Mouse (Mus musculus) heart, embryonic 15.5 days (tissue): Measurements from ENCODE around the gene Stk38. TPM values are rescaled to one million over a fixed set of nuclear protein-coding genes. Genes with fewer than 3 reads are reported as not detected.
A peak's percentile ranks its signal among the peaks of the same experiment; 100 is the strongest.

Experiments used
- ATAC-seq: fragments of 200-750 bp; cut with Nextera tagmentation; replicated peaks from 2 replicates; pipeline ENCODE4 v1.8.0; 2017; ENCODE audit warnings: low read depth, moderate TSS enrichment; ENCODE audit not compliant: insufficient number of reproducible peaks, insufficient read depth, low FRiP score
- H3K27ac ChIP-seq: fragments of 300-500 bp; sonication (generic); 2 replicates; pipeline ENCODE4 v1.5.1; 2015; ENCODE audit warnings: mild to moderate bottlenecking, inconsistent platforms
- H3K27me3 ChIP-seq: fragments of 300-500 bp; sonication (generic); 2 replicates; pipeline ENCODE4 v1.6.1; 2015; ENCODE audit warnings: inconsistent platforms
- H3K36me3 ChIP-seq: fragments of 300-500 bp; sonication (generic); 2 replicates; pipeline ENCODE4 v1.6.1; 2015; ENCODE audit warnings: mild to moderate bottlenecking, inconsistent platforms
- H3K4me1 ChIP-seq: fragments of 300-500 bp; sonication (generic); replicated peaks from 2 replicates; pipeline ENCODE4 v1.6.1; 2015; ENCODE audit warnings: inconsistent platforms
- H3K4me2 ChIP-seq: fragments of 300-500 bp; sonication (generic); 2 replicates; pipeline ENCODE4 v1.6.1; 2015; ENCODE audit warnings: inconsistent platforms, mild to moderate bottlenecking, moderate library complexity
- H3K4me3 ChIP-seq: fragments of 300-500 bp; sonication (generic); 2 replicates; pipeline ENCODE4 v1.5.1; 2015; ENCODE audit warnings: mild to moderate bottlenecking, inconsistent platforms
- H3K9ac ChIP-seq: fragments of 300-500 bp; sonication (generic); 2 replicates; pipeline ENCODE4 v1.6.1; 2015; ENCODE audit warnings: mild to moderate bottlenecking, inconsistent platforms
- H3K9me3 ChIP-seq: fragments of 300-500 bp; sonication (generic); replicated peaks from 2 replicates; pipeline ENCODE4 v1.6.1; 2016; ENCODE audit warnings: inconsistent platforms
- WGBS: fragments of 180-500 bp; shearing (Covaris S2); methylation state at CpG from one replicate; pipeline ENCODE4 v1.1.7; 2015; ENCODE audit warnings: mixed read lengths; 5-methylcytosine and 5-hydroxymethylcytosine counted together
- polyA plus RNA-seq: library from polyadenylated mRNA; unstranded; fragments of >200 nt; fragmentation: Nextera tagmentation; extraction: Ambion mirVana; gene quantifications from 2 replicates; pipeline ENCODE4 v1.2.1, GENCODE M21; 2015

The Stk38 gene
- polyA plus RNA-seq, 1 experiment from 2014 or later, result 73.6 TPM

DNA sequence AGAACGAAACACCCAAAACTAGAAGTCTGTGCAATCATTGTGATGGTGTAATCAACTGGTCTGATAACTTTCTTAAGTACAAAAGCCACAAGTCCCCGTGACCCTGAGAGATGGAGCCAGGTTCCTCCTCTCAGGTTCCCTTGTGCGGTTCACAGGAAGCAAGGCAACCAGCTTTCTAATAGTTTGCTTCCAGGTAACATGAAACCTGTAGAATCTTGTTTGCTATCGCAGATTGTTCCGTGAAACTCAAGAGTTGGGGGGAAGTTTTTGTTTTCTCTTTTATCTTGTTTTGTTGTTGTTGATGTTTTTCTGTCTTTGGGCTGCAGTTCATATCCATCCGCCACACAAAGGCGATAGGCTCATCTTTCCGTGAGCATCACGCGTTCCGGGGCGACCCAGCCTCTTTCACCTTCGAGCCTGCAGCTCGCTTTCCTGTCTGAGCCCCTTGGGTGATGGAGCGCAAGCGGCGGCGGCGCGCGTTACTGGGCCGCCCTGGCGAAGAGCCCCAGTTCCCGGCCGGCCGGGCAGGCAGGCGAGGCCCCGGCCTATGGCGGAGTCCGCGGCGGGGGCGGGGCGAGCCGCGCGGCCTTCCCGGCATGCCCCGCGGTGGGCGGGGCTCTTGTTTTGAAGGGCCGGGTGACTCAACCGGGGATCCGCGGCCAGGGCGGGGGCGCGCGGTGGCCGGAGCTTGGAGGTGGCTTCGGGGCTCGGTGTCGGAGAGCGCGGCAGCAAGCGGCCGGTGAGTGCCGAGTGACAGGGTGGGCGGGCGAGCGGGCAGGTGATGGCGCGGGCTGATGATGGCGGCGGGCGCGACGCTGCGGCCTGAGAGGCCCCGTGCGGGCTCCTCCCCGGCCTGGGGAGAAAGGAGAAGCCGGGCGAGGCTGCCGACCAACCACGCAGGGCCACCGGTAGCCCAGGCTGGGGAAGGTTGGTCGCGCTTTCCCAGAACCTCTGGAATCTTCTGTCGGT lies 55.7 kb downstream of the Stk38 start, which contains the start of gene Kctd20:
Gene Kctd20 (plus strand): TSS at position 120 of the 969 bp plus-strand sequence.
- H3K4me2 ChIP-seq, result peak within 1 kb of the TSS; percentile 74
- H3K4me3 ChIP-seq, result peak within 1 kb of the TSS; percentile 89
- 1% methylated on average over 77 of the region's 80 CpGs for WGBS
- peak; percentile 92 for ATAC-seq
- peak within 1 kb of the TSS; percentile 98 for H3K27ac ChIP-seq
- H3K4me1 ChIP-seq, result peaks cover 20% of the 10 kb centered on the region
- H3K9ac ChIP-seq, result peak within 1 kb of the TSS; percentile 89
- H3K36me3 ChIP-seq, result no peaks in the 10 kb centered on the region
- H3K27me3 ChIP-seq, result no peaks in the 10 kb centered on the region
- H3K9me3 ChIP-seq, result no peaks in the 10 kb centered on the region

DNA sequence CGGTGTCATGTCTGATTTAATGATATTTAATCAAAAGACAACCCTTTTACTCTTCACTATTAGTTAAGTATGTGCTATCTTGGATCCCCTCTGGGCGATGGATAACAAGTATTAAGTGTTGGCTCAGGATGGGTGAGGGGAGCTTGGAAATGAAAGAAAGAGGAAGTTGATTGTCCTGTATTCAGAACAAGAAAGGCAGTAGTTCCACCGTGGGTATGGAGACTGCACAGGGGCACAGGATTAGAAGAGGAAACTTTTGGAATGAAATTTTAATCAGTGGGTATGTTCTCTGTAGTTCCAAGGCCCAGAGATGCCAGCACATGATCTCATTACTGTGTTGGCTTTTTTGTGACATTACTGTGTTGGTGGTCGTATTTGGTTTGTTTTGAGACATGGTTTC lies 57.0 kb downstream of the Stk38 start:
- 67% methylated on average over 4 of the region's 4 CpGs for WGBS
- ATAC-seq, result no peak
- Histone ChIP-seq H3K9ac (no peak overlapping the region), H3K4me3 (no peak overlapping the region), H3K9me3 (no peaks in the 10 kb centered on the region), H3K36me3 (no peaks in the 10 kb centered on the region), H3K27ac (no peak overlapping the region), H3K27me3 (no peaks in the 10 kb centered on the region), H3K4me1 (peaks cover 20% of the 10 kb centered on the region), H3K4me2 (no peak overlapping the region)

DNA sequence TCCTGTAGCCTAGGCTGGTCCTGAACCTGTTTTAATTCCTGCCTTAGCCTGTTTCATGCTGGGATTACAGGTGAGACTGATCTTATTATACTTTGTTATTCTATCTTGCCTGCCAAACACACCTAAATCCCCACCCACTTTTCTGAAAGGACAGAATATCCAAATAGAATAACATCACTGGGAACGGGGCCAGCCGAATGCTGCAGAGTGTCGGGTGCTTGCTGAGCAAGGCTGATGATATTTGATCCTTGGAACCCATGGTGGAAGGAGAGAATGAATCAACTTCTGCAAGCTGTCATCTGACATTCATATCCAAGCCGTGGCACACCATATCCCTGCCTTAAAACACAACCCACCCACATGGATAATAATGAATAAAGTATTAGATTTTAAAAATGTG lies 59.1 kb downstream of the Stk38 start:
- WGBS, result 49% methylated on average over 4 of the region's 4 CpGs
- no peak for ATAC-seq
- no peak overlapping the region for H3K9ac ChIP-seq
- peaks cover 13% of the 10 kb centered on the region for H3K4me1 ChIP-seq
- H3K4me2 ChIP-seq, result no peak overlapping the region
- H3K27me3 ChIP-seq, result no peaks in the 10 kb centered on the region
- no peaks in the 10 kb centered on the region for H3K36me3 ChIP-seq
- H3K4me3 ChIP-seq, result no peak overlapping the region
- no peaks in the 10 kb centered on the region for H3K9me3 ChIP-seq
- H3K27ac ChIP-seq, result no peak overlapping the region

DNA sequence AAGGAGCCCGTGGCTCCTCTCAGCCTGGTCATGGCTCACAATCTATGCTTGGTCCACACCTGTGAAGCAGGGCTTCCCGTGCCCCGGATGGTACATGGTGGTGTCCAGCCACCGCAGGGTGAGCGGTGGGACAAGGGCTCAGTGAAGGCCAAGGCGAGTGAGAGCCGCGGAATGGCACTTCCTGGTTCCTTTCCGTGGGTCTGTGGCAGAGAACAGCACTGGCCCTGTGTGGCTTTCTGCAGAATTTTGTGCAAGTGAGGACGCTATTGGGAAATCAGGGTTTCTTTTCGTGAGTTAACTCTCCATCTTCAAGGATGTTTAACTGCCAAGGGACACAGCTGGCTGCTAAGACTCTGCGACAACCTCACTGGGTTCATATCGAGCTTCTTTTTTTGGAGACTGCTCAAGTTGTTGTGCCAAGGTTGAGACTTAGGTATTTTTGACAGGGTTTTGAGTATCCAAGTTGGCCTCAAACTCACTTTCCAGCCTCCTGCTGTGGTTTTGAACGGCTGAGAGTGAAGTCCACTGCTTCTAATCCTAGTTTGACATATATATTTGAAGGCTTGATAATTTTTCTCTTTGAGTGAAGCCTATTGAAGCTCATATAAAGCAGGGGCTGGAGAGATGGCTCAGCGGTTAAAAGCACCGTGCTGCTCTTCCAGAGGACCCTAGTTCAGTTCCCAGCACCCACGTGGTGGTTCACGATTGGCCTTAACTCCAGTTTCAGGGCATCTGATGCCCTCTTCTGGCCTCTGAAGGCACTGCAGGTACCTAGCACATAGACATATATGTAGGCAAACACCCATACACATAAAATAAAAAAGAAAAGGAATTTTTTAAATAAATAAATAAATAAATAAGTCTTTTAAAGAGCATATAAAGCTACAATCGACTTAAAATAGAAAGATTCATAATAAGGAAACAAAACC lies 60.5 kb downstream of the Stk38 start:
- Histone ChIP-seq H3K36me3 (no peaks in the 10 kb centered on the region), H3K27me3 (no peaks in the 10 kb centered on the region), H3K9me3 (no peaks in the 10 kb centered on the region), H3K27ac (no peak overlapping the region), H3K4me1 (peaks cover 6% of the 10 kb centered on the region), H3K4me3 (no peak overlapping the region), H3K9ac (no peak overlapping the region), H3K4me2 (no peak overlapping the region)
- ATAC-seq, result no peak
- WGBS, result 89% methylated on average over 19 of the region's 19 CpGs

DNA sequence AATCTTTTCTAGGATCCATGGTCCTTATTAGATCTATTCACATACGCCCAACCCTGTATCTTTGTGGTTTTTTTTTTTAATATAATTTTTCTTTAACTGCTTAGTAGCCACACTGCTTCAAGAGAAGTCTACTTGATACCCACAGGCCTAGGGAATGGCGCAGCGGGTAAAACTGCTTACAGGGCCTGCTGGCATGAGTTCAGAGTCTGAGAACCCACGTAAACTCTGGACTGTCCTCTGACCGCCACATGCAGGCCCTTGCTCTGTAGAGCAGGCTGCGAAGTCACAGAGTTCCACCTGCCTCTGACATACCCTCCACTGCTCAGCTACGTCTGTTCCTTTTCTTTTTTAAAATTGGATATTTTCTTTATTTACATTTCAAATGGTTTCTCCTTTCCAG lies 63.3 kb downstream of the Stk38 start:
- no peak for ATAC-seq
- H3K4me1 ChIP-seq, result no peaks in the 10 kb centered on the region
- WGBS, result 91% methylated on average over 7 of the region's 7 CpGs

DNA sequence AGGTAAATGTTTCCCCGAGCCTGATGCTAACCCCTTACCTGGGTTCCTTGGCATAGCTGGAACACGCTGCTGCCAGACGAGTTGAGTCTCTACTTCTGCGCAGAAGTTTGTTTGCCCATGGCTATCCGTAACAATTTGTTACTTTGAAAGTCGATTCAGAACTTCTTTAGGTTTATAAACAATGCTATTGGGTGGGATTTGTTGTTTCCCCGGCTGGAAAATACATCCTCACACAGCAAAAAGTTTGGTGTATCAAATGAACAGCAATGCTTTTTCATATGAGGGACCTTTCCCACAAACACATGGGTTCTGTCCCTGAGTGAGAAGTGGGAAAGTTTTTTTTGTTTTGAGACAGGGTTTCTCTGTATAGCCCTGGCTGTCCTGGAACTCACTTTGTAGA lies 64.1 kb downstream of the Stk38 start, which contains the start of gene Pxt1:
Gene Pxt1 (minus strand): TSS at position 101 of the 400 bp plus-strand sequence.
- Histone ChIP-seq H3K9me3 (no peaks in the 10 kb centered on the region), H3K4me2 (no peak within 1 kb of the TSS), H3K27ac (no peak within 1 kb of the TSS), H3K4me1 (no peaks in the 10 kb centered on the region), H3K27me3 (no peaks in the 10 kb centered on the region), H3K9ac (no peak within 1 kb of the TSS), H3K36me3 (no peaks in the 10 kb centered on the region), H3K4me3 (no peak within 1 kb of the TSS)
- WGBS, result 88% methylated on average over 7 of the region's 7 CpGs
- no peak for ATAC-seq

More for the DNA sequence above, 63.3 kb downstream of the Stk38 start:
- no peak overlapping the region for H3K27ac ChIP-seq
- H3K9ac ChIP-seq, result no peak overlapping the region
- H3K9me3 ChIP-seq, result no peaks in the 10 kb centered on the region
- H3K36me3 ChIP-seq, result no peaks in the 10 kb centered on the region
- H3K27me3 ChIP-seq, result no peaks in the 10 kb centered on the region
- no peak overlapping the region for H3K4me2 ChIP-seq
- H3K4me3 ChIP-seq, result no peak overlapping the region

DNA sequence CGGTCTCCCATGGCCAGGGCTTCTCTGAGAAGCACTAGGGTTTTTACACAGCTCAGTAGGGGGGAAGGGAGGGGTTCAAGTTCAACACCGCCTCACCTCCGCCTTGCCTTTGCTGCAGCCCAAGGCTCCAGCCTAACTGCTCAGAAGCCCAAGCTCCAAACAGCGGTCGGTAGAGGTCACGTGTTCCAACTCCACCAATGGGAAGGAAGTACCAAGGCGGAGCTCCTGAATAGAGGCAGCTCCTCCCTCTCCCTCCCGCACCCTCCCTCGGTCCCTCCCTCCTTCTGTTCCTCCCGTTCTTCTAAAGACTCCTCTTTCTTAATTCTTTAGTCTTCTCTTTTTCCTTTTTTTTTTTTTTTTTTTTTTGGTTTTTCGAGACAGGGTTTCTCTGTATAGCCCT lies 65.7 kb downstream of the Stk38 start:
- no peak for ATAC-seq

DNA sequence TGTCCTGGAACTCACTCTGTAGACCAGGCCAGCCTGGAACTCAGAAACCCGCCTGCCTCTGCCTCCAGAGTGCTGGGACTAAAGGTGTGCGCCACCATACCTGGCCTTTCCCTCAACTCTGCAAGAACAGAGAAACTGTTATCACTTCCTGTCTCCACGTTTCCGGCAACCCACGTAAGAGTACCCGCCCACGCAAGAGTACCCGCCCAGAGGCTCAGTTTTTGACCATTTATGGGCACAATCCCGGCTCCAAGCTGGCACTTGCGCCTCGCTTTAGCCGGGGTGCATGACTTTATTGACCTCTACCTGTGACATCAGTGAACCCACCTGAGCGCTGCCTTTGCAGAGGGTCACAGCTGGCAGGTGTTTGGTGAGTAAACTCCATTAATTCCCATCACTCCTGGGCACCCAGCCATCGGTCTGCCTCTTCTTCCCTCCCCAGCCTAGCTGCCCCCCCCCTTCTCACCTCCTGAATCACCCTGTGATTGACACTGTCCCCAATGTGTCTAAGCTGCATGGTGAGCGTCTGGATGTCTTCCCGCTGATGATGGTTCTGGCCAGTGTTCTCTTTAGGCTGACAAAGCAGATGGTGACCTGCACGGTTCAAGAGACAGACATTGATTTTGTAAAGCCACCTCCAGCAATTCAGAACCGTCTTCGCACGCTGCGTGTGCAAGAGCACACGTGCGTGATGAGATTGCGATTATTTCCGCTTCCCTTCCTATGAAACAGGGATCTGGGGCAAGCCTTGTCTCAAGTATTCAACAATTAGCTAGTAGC lies 66.8 kb downstream of the Stk38 start:
- no peak for ATAC-seq
- 90% methylated on average over 25 of the region's 25 CpGs for WGBS

More for the DNA sequence above, 65.7 kb downstream of the Stk38 start:
- Histone ChIP-seq H3K9ac (no peak overlapping the region), H3K27me3 (no peaks in the 10 kb centered on the region), H3K4me3 (no peak overlapping the region), H3K4me2 (no peak overlapping the region), H3K4me1 (no peaks in the 10 kb centered on the region), H3K9me3 (no peaks in the 10 kb centered on the region), H3K36me3 (no peaks in the 10 kb centered on the region), H3K27ac (no peak overlapping the region)
- WGBS, result 71% methylated on average over 10 of the region's 11 CpGs

DNA sequence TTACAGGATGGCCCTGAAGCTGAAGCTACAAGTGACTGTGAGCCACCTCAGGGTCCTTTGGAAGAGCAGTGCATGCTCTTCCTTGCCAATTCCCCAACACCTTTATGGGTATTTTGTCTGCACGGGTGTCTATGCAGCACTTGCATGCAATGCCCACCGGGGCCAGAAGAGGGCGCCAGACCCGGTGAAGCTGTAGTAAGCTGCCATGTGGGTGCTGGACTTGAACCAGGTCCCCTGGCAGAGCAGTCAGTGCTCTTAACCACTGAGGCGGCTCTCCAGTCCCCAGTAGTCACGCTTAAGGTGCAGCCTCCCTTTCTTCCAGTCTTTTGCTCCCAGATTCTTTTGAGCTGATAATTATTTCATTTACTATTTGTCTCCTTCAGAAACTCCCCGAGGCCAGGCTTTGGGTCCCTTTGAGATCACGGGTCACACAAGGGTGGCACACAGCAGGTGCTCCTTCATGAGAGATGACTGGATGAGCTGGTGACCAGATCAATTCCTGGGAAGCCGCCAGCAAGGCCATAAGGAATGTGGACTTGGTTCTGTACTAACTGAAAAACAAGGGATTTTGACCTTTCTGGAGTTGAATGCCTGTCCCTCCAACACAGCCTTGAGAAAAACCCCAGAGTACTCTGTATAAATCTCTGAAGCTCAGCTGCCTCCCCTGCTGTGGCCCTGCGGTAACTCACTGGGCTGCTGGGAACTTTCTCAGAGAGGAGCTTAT lies 71.0 kb downstream of the Stk38 start:
- 80% methylated on average over 10 of the region's 10 CpGs for WGBS
- Histone ChIP-seq H3K9me3 (no peaks in the 10 kb centered on the region), H3K4me3 (no peak overlapping the region), H3K27me3 (no peaks in the 10 kb centered on the region), H3K27ac (no peak overlapping the region), H3K4me1 (no peaks in the 10 kb centered on the region), H3K36me3 (no peaks in the 10 kb centered on the region), H3K4me2 (no peak overlapping the region), H3K9ac (no peak overlapping the region)
- no peak for ATAC-seq

More for the DNA sequence above, 66.8 kb downstream of the Stk38 start:
- H3K9me3 ChIP-seq, result no peaks in the 10 kb centered on the region
- no peak overlapping the region for H3K27ac ChIP-seq
- no peaks in the 10 kb centered on the region for H3K27me3 ChIP-seq
- H3K4me3 ChIP-seq, result no peak overlapping the region
- no peaks in the 10 kb centered on the region for H3K36me3 ChIP-seq
- no peaks in the 10 kb centered on the region for H3K4me1 ChIP-seq
- no peak overlapping the region for H3K4me2 ChIP-seq
- H3K9ac ChIP-seq, result no peak overlapping the region

DNA sequence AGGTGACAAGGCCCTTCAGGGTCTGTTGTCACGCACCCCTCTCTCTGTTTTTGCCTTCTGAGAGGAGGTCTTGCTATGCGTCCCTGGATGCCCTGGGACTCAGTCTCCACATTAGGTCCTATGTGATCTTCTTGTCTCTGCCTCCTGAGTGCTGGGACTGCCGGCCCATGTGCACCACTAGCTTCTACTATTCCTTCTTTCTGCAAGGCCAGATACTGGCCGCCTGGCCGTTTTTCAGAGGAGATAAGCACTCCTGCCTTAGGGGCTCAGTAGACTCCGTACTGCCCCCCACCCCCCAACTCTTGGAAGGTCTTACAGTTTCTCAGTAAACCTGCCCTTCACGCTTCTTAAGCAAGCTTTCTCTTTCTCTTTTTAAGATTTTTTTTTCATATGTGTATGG lies 71.7 kb downstream of the Stk38 start:
- H3K4me3 ChIP-seq, result no peak overlapping the region
- H3K27me3 ChIP-seq, result no peaks in the 10 kb centered on the region
- no peaks in the 10 kb centered on the region for H3K36me3 ChIP-seq
- H3K9me3 ChIP-seq, result no peaks in the 10 kb centered on the region
- 84% methylated on average over 7 of the region's 7 CpGs for WGBS
- no peak overlapping the region for H3K9ac ChIP-seq
- H3K4me1 ChIP-seq, result peaks cover 3% of the 10 kb centered on the region; the same call in 1 of the 2 replicates
- H3K4me2 ChIP-seq, result no peak overlapping the region
- no peak for ATAC-seq
- H3K27ac ChIP-seq, result no peak overlapping the region
